Mouse (Mus musculus): ENCODE results near the gene Prph2. TPM values are rescaled to one million over a fixed set of nuclear protein-coding genes. Genes with fewer than 3 reads are reported as not detected.

The Prph2 gene
- polyA plus RNA-seq, 1 experiment from 2014 or later: not detected

DNA sequence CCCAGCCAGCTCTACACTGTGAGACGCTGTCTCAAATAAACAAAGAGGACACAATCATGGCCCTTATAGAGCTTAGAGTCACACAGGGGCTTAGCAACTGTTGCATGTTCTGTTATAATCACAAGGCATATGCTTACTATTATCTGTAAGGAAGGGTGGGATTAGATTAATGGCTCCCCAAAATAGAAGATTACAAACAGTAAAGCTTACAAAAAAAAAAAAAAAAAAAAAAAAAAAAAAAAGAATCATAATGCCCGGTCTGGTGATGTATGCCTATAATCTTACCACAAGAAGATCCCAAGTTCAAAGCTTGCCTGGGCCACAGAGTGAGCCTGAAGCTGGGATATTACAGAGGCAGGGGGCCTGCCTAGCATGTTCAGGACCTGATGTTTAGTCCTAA lies 29.9 kb upstream of the Prph2 start:
- POLR2A ChIA-PET: interaction anchor here (0.7 to 1.0 kb wide), 2 partner anchors 25 to 42 kb away, joined by 4 to 5 read pairs; no protein-coding TSS in a partner anchor
- CTCF ChIA-PET: no interaction called here
- no peak for DNase-seq (ENCODE audit: low read depth, low spot score)
- in situ Hi-C loops (cut with MboI; ENCODE audit: low pct_unique_long_range_greater_than_20kb): loop anchor here (5.0 kb wide), 1 partner anchor 98 kb away; the partner anchor contains the start of gene Rpl7l1
- H3K27me3 ChIP-seq: no peaks in the 10 kb centered on the region
- no peak for ATAC-seq
- no peak for TF ChIP-seq CTCF (IDR thresholded peaks at IDR 0.05)

DNA sequence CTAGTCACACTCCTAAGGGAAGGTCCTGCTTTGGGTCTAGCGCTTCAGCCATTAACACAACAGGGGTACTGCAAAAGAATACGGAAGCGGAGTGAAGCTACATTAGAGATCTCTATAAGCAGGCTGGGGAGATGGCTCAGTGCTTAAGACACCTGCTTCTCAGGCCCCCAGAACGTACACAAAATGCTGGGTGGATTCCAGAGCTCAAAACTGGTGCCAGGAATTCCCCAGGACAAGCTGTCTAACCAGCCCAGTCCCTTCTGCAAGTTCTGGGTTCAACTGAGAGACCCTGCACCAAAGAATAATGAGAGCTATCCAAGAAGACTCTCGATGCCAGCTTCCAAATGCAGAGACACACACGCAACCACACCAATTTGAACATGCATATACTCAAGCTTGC lies 28.5 kb upstream of the Prph2 start:
- TF ChIP-seq CTCF (IDR thresholded peaks at IDR 0.05): no peak
- POLR2A ChIA-PET: interaction anchor here (0.8 to 1.3 kb wide), 2 partner anchors 24 to 51 kb away, joined by 3 to 9 read pairs; partner anchors contain the start of gene Bicral
- in situ Hi-C loops (cut with MboI; ENCODE audit: low pct_unique_long_range_greater_than_20kb): loop anchor here (5.0 kb wide), 1 partner anchor 99 kb away; the partner anchor contains the start of gene Rpl7l1
- CTCF ChIA-PET: interaction anchor here (0.7 to 1.3 kb wide), 4 partner anchors 8 to 72 kb away, joined by 3 read pairs; no protein-coding TSS in a partner anchor
- no peaks in the 10 kb centered on the region for H3K27me3 ChIP-seq
- DNase-seq (ENCODE audit: low read depth, low spot score) (no peak), ATAC-seq (no peak)

GRCm38 (mm10) chr17:46883107-46883506 lies 27.2 kb upstream of the Prph2 start:
- POLR2A ChIA-PET: no interaction called here
- DNase-seq (ENCODE audit: low read depth, low spot score) (no peak), ATAC-seq (no peak)
- CTCF ChIA-PET: no interaction called here
- no peaks in the 10 kb centered on the region for H3K27me3 ChIP-seq
- in situ Hi-C loops (cut with MboI; ENCODE audit: low pct_unique_long_range_greater_than_20kb): loop anchor here (5.0 kb wide), 1 partner anchor 101 kb away; the partner anchor contains the start of gene Rpl7l1
- no peak for TF ChIP-seq CTCF (IDR thresholded peaks at IDR 0.05)

- POLR2A ChIA-PET: no interaction called here
- CTCF ChIA-PET: interaction anchor here (1.3 kb wide), 1 partner anchor 102 kb away, joined by 4 read pairs; the partner anchor contains the start of gene Rpl7l1
- no peak for TF ChIP-seq CTCF (IDR thresholded peaks at IDR 0.05)
- in situ Hi-C loops (cut with MboI; ENCODE audit: low pct_unique_long_range_greater_than_20kb): loop anchor here (5.0 kb wide), 1 partner anchor 102 kb away; the partner anchor contains the start of gene Rpl7l1
- H3K27me3 ChIP-seq: no peaks in the 10 kb centered on the region
- DNase-seq (ENCODE audit: low read depth, low spot score): no peak
- no peak for ATAC-seq
Measured at GRCm38 (mm10) chr17:46884766-46885165, 25.5 kb upstream of the Prph2 start.

GRCm38 (mm10) chr17:46885218-46885909 lies 24.9 kb upstream of the Prph2 start:
- in situ Hi-C loops (cut with MboI; ENCODE audit: low pct_unique_long_range_greater_than_20kb): no loop called here
- DNase-seq (ENCODE audit: low read depth, low spot score) (no peak), ATAC-seq (no peak)
- POLR2A ChIA-PET: no interaction called here
- CTCF ChIA-PET: interaction anchor here (1.3 kb wide), 1 partner anchor 103 kb away, joined by 4 read pairs; the partner anchor contains the start of gene Rpl7l1
- no peak for TF ChIP-seq CTCF (IDR thresholded peaks at IDR 0.05)
- no peaks in the 10 kb centered on the region for H3K27me3 ChIP-seq

- ChIA-PET POLR2A (no interaction called here), CTCF (interaction anchor here (1.3 kb wide), 1 partner anchor 104 kb away, joined by 4 read pairs; the partner anchor contains the start of gene Rpl7l1)
- in situ Hi-C loops (cut with MboI; ENCODE audit: low pct_unique_long_range_greater_than_20kb): no loop called here
- DNase-seq (ENCODE audit: low read depth, low spot score) (no peak), ATAC-seq (no peak)
- H3K27me3 ChIP-seq: no peaks in the 10 kb centered on the region
- no peak for TF ChIP-seq CTCF (IDR thresholded peaks at IDR 0.05)
Measured at GRCm38 (mm10) chr17:46885910-46886643, 24.2 kb upstream of the Prph2 start.

GRCm38 (mm10) chr17:46888511-46889212 lies 21.6 kb upstream of the Prph2 start:
- ChIA-PET POLR2A (interaction anchor here (0.9 kb wide), 1 partner anchor 34 kb away, joined by 3 read pairs; no protein-coding TSS in a partner anchor), CTCF (no interaction called here)
- H3K27me3 ChIP-seq: no peaks in the 10 kb centered on the region
- in situ Hi-C loops (cut with MboI; ENCODE audit: low pct_unique_long_range_greater_than_20kb): no loop called here
- DNase-seq (ENCODE audit: low read depth, low spot score) (no peak), ATAC-seq (no peak)
- no peak for TF ChIP-seq CTCF (IDR thresholded peaks at IDR 0.05)

DNA sequence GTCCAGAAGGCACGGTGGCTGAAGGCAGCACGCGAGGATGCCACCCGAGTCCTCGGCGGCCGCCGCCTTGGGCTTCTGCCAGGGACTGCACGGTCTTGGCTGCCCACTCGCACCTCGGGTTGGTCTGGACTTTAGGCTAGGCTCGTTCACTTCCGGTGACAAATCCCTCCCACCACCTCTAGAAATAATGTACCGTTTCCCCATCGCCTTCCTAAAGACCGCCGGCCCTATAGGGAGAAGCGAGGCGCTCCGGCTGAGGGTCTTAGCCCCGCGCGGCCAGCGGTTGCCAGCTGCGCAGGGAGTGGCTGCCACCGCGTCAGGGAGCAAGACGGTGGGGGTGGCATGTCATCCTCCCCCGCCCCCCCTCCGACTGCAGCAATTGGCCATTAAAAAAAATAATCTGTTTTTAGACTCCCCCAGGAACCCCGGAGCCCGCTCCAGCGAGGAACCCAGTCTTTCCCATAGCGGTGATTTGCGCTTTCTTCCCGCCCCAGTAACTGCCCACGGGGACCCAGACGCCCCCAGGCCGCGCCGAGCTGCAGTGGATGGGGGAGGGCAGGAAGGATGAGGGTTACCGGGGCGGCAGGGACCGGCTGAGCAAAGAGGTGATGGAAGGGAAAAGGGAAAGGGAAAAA lies 20.7 kb upstream of the Prph2 start:
- CTCF ChIA-PET: interaction anchor here (1.0 kb wide), 1 partner anchor 8 kb away, joined by 3 read pairs; no protein-coding TSS in a partner anchor
- no peak for TF ChIP-seq CTCF (IDR thresholded peaks at IDR 0.05)
- DNase-seq (ENCODE audit: low read depth, low spot score): no peak
- ATAC-seq: no peak
- in situ Hi-C loops (cut with MboI; ENCODE audit: low pct_unique_long_range_greater_than_20kb): no loop called here
- H3K27me3 ChIP-seq: no peaks in the 10 kb centered on the region
- POLR2A ChIA-PET: interaction anchor here (0.7 to 2.4 kb wide), 4 partner anchors 13 to 115 kb away, joined by 3 to 12 read pairs (median 4); no protein-coding TSS in a partner anchor

DNA sequence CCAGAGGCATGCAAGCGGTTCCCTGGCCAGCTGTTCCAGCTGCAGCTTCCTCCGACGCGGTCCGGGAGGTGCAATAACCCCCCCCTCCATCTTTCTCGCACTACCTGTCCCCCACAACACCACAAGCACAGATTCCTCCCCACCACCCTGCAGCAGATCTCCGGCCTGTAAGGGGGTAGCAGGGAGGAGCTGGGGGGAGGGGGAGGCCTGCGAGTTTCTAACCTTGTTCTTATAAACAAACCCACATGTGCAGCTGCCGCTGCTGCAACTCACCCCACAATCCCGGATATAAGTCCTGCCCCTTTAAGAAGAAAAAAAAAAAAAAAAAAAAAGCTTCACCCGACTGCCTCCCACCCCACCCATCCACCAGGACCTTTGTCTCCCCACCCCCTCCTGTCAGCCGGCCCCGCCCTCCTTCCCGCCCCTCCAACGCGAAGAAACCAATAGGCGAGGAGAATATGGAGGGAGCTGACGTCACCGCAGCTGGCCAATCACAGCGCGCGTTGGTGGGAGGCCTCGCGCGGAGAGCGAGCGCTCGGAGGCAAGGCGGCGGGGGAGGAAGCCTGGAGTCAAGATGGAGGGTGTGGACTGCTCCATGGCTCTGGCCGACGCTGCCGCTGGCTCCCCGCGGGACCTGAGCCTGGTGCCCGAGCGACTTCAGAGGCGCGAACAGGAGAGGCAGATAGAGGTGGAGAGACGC lies 20.0 kb upstream of the Prph2 start, which contains the start of gene Tbcc:
Tbcc (plus strand) TSS at position 569 of the 700 bp plus-strand sequence.
- peak; percentile 94 for ATAC-seq
- TF ChIP-seq CTCF (IDR thresholded peaks at IDR 0.05): no peak
- in situ Hi-C loops (cut with MboI; ENCODE audit: low pct_unique_long_range_greater_than_20kb): no loop called here
- CTCF ChIA-PET: interaction anchor here (1.0 to 1.1 kb wide), 2 partner anchors 9 to 108 kb away, joined by 3 read pairs; partner anchors contain the start of gene Rpl7l1
- POLR2A ChIA-PET: interaction anchor here (0.6 to 2.4 kb wide), 7 partner anchors 13 to 121 kb away, joined by 4 to 12 read pairs (median 8); partner anchors contain the start of genes Bicral and Rpl7l1
- DNase-seq (ENCODE audit: low read depth, low spot score): peak; percentile 89
- no peaks in the 10 kb centered on the region for H3K27me3 ChIP-seq
